Mouse (Mus musculus) ES-E14 (cell line): ENCODE measurements at regions not wholly inside any gene's neighbourhood (a gene's known extent, or its start where the extent isn't known, plus 50 kb on each side); places are given as distances from the start of the nearest gene placed in this dataset.

Source experiments
- CHD2 ChIP-seq: IDR thresholded peaks from 2 replicates; pipeline ENCODE4 v1.6.1; 2014; ENCODE audit warnings: mild to moderate bottlenecking, low read depth, low read length, inconsistent platforms
- ZC3H11A ChIP-seq: IDR thresholded peaks from 2 replicates; pipeline ENCODE4 v1.6.1; 2012; ENCODE audit warnings: low read depth, mild to moderate bottlenecking, inconsistent platforms, low read length, borderline replicate concordance
- ZNF384 ChIP-seq: IDR thresholded peaks from 2 replicates; pipeline ENCODE4 v1.6.1; 2012; ENCODE audit warnings: low read depth, low read length, inconsistent platforms

DNA sequence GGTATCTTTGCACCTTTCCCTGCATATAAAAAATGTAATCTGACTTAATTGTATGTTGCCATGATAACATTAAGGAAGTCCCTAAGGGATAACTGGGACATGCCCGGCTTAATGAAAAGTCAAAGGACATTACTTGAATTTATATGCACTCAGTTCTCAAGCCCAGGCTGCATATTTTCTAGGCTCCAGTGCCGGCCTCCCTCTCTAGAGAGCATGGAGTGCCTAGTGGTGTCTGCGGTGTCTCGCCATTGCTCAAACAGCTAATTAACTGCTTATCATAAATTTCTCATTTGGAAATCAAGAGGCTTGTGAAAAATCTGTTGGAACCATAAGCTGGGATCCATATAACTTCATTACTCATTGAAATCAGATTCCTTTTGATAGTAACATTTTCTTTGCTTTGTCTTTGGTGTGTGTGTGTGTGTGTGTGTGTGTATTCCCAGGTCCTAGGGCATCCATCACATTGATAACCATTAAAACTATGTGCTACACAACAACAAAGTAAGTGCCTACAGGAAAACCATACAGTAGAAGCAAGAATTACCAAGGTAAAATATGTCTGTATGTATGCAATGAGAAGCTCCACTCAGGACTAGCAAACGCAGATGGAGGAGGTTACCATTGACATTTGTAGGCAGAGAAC, 238.0 kb upstream of the Apob start:
- TF ChIP-seq ZNF384 (no peak), ZC3H11A (no peak), CHD2 (no peak)
